Mouse (Mus musculus) spleen, adult 18-20 months (tissue): ENCODE measurements around the gene Olfr483.

Experiments used
- DNase-seq, 2 experiments: peaks; one replicate each; pipeline ENCODE4 v3.0.0; 2022; ENCODE audit warnings: mixed read lengths in 2 of 2

Gene Olfr483

DNA sequence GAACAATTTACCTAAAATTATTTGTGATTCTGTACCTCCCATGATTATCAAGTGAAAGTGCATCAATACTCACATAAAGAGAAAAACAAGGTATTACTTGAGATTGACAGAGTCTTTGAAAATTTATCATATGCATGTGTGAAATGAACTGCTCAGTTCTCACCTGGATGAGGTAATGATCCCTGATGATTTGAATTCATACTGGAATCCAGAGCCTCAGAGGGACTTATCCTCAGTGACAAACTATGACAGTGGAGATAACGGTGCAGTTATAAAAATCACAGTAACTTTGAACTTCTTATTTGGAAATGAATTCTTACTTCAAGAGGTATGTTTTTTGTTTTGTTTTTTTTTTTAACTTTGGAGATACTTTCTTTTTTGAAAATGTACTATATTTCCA is at the start of gene Olfr483:
TSS of gene Olfr483 (plus strand) at position 301 of the 400 bp plus-strand sequence.
- no peak for DNase-seq

DNA sequence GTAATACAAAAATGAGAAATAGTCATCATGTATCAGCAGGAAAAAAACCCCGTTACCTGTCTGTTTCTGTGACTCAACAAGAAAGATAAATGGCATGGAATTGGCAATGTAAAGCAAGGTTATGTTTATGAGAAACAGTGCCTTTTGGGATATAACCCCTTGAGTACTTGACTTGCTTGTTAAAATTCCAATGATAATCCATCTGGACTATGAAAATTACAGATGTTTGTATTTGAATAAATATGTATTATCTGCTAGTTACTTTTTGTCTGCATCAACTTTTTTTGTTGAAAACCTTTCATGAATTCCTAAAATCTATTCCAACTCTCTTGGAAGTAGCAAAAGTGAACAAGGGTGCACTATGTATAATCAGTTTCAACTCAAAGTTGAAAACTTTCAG is 33.4 kb upstream of the Olfr483 start, which contains the start of gene Olfr480:
TSS of gene Olfr480 (minus strand) at position 101 of the 400 bp plus-strand sequence.
- DNase-seq, result no peak

DNA sequence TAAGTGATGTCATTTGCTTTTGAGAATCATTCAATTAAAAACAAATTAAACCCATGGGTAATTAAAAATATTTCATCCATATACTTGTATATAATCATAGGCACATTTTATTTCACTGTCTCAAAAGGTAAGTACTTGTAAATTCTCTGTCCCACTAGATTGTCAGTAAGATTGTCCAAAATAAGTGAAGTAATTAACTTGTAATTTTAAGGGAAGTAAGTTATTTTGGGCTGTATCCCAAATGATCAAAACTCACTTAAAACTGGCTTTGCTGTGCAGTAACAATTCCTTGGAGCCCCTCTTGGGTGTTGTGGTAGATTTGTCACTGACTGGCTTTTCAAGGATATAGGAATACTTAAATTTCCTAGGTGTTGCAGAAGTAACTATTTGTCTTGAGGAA is 21.1 kb upstream of the Olfr483 start, which contains the start of gene Olfr481:
TSS of gene Olfr481 (plus strand) at position 301 of the 400 bp plus-strand sequence.
- DNase-seq, result no peak

DNA sequence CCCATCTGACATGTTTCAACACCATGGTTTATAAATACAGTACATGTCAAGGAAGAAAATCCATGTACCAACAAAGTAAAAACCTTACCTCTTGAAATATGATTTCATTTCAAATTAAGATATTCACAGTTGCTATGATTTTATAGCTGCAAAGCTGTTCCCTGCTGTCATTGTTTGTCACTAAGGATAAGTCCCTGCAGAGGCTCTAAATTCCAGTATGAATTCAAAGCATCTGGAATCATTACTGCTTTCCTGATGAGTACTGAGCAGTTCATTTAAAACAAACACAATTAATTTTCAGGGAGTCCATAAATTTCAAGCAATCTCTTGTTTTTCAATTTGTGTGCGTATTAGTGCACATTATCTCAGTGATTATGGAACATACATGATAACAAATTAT is 3.2 kb upstream of the Olfr483 start, which contains the start of gene Olfr482:
TSS of gene Olfr482 (minus strand) at position 101 of the 400 bp plus-strand sequence.
- DNase-seq, result no peak

DNA sequence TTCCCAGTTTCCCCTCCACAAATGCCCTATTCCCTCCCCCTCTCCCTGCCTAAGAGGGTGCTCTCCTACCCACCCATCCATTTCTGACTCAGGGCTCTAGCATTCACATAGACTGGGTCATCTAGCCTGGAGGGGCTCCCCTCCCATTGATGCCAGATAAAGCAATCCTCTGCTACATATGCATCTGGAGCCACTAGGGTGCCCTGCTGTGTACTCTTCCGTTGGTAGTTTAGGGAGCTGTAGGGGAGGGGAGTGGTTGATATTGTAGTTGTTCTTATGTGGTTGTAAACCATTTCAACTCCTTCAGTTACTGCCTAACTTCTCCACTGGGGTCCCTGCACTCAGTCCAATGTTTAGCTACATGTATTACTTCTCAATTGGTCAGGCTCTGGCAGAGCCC is 20.0 kb downstream of the Olfr483 start:
- DNase-seq, result no peak

DNA sequence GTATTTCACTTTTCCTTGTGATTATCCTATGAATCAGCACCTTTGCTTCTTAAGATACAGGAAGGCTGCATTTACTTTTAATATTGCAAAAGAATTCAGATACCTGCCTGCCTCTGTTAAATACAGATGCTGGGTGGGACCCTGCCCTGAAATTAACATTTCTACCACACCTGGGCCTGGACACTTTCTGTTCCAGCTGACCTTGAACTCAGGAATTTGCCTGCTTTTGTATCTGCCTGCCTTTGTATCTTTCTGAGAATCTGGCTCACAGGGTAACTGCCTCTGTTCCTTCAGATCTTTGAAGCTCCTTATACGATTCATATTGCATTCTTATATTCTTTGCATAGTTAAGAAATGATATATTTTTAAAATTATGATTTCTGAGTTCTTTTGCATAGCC is 20.8 kb downstream of the Olfr483 start:
- no peak for DNase-seq

DNA sequence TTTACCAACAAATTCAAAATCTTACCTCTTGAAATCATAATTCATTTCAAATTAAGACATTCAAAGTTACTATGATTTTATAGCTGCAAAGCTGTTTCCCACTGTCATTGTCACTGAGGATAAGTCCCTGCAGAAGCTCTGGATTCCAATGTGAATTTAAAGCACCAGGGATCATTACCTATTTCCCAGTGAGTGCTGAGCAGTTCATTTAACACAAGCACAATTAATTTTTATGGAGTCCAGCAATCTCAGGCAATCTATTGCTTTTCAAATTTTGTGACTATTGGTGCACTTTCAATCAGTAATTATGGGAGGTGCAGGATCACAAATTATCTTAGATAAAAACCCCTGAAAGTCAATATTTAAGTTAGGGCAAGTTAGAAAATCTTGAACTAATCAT is 26.7 kb downstream of the Olfr483 start, which contains the start of gene Olfr484:
TSS of gene Olfr484 (minus strand) at position 101 of the 400 bp plus-strand sequence.
- no peak for DNase-seq
